Mouse (Mus musculus): ENCODE results near the gene Apoc2. TPM values are rescaled to one million over a fixed set of nuclear protein-coding genes. Genes with fewer than 3 reads are reported as not detected.

Apoc2 gene
- total RNA-seq, 1 experiment = not detected

DNA sequence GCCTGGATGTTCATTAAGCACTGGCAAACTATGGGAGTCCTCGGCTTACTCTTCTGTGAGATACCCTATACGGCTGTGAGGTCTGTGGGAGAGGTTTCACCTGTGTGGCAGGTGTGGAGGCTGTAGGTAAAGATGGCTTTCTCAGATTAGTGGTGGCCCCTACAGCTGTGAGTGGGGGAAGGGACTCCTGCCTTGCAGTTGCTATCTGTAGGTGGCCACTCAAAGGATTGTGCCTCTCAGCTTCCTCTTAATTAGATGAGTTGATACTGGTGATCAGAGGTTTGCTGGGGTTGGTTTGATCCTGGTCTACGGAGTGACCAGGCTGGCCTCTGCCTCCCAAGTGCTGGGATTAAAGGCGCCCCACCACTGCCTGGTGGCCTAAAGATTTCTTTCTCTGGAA, 26.7 kb upstream of the Apoc2 start:
- H3K4me1 ChIP-seq (ENCODE audit: control insufficient read depth in 2 of 2, insufficient read depth in 2 of 2, low read length in 2 of 2, poor library complexity in 1 of 2) = peaks cover 0 to 20% of the 10 kb centered on the region in 2 experiments; a peak in 2 of 4 replicates
- no peak overlapping the region for H3K4me3 ChIP-seq (ENCODE audit: insufficient read depth in 1 of 2, low read depth in 1 of 2, low read length in 2 of 2, poor library complexity in 1 of 2, severe bottlenecking in 1 of 2)
- H3K9me3 ChIP-seq (ENCODE audit: control insufficient read depth, insufficient read depth, low read depth, low read length) = no peaks in the 10 kb centered on the region
- in situ Hi-C loops (cut with MboI; ENCODE audit: low sequenced_read_pairs in 2 of 2, unreplicated experiment in 2 of 2) = no loop called here
- no peak for DNase-seq (ENCODE audit: low read depth, low spot score)
- H3K36me3 ChIP-seq (ENCODE audit: control insufficient read depth, insufficient read depth, low read length, poor library complexity, severe bottlenecking) = peaks cover 43% of the 10 kb centered on the region
- no peak overlapping the region for H3K27ac ChIP-seq (ENCODE audit: insufficient read depth, low read depth, low read length, poor library complexity, severe bottlenecking)
- no peak overlapping the region for H3K9ac ChIP-seq (ENCODE audit: insufficient read depth, low read depth, low read length, poor library complexity, severe bottlenecking)
- no peak for TF ChIP-seq ZC3H11A (IDR thresholded peaks at IDR 0.05; ENCODE audit: borderline replicate concordance, low read depth, low read length)
- no peak for TF ChIP-seq ZNF384 (IDR thresholded peaks at IDR 0.05; ENCODE audit: low read depth, low read length)
- no peak for TF ChIP-seq CHD2 (IDR thresholded peaks at IDR 0.05; ENCODE audit: low read depth, low read length)

DNA sequence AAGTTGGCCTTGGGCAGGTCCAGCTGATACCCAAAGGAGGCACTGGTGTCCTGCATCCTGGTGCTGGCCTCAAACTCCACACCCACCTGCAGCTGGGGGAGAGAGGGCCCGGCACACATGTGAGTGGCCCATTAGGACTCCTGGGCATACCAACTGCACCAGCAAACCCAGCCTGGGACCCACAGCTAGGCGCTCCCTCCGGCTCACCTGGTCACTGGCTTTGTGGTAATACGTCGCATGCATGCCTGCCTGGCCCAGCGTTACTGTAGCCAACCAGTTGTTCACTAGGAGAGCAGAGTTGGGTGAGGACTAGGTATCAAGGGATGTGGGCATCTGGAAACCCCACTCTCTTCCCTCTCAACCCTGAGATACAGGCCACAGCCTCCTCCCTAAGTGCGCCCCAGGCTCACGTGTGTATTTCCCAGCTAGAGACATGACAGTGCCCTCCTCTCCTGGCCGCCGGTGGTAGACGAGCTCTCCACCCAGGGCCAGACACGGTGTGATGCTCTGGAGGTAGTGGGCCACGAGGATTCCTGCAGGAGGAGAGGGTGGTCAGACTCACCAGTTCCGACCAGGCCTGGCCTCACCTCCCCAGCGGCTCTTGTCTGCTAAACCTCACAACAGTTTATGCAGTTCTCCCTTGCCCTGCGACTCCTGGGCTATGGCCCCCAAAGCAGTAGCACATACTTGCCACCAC, 25.3 kb upstream of the Apoc2 start:
- H3K36me3 ChIP-seq (ENCODE audit: control insufficient read depth, insufficient read depth, low read length, poor library complexity, severe bottlenecking) = peaks cover 32% of the 10 kb centered on the region
- H3K9ac ChIP-seq (ENCODE audit: insufficient read depth, low read depth, low read length, poor library complexity, severe bottlenecking) = no peak overlapping the region
- no peak for DNase-seq (ENCODE audit: low read depth, low spot score)
- in situ Hi-C loops (cut with MboI; ENCODE audit: low sequenced_read_pairs in 2 of 2, unreplicated experiment in 2 of 2) = no loop called here
- H3K4me3 ChIP-seq (ENCODE audit: insufficient read depth in 1 of 2, low read depth in 1 of 2, low read length in 2 of 2, poor library complexity in 1 of 2, severe bottlenecking in 1 of 2) = no peak overlapping the region
- TF ChIP-seq ZNF384 (IDR thresholded peaks at IDR 0.05; ENCODE audit: low read depth, low read length) (no peak), MAFK (IDR thresholded peaks at IDR 0.05; ENCODE audit: insufficient read depth, low read depth, low read length) (no peak), CHD2 (IDR thresholded peaks at IDR 0.05; ENCODE audit: low read depth, low read length) (no peak), HCFC1 (IDR thresholded peaks at IDR 0.05; ENCODE audit: borderline replicate concordance, insufficient read depth, low read length) (no peak), ZC3H11A (IDR thresholded peaks at IDR 0.05; ENCODE audit: borderline replicate concordance, low read depth, low read length) (no peak)
- H3K4me1 ChIP-seq (ENCODE audit: control insufficient read depth in 2 of 2, insufficient read depth in 2 of 2, low read length in 2 of 2, poor library complexity in 1 of 2) = peaks cover 0 to 21% of the 10 kb centered on the region in 2 experiments; a peak in 2 of 4 replicates
- H3K27ac ChIP-seq (ENCODE audit: insufficient read depth, low read depth, low read length, poor library complexity, severe bottlenecking) = no peak overlapping the region
- H3K9me3 ChIP-seq (ENCODE audit: control insufficient read depth, insufficient read depth, low read depth, low read length) = no peaks in the 10 kb centered on the region

DNA sequence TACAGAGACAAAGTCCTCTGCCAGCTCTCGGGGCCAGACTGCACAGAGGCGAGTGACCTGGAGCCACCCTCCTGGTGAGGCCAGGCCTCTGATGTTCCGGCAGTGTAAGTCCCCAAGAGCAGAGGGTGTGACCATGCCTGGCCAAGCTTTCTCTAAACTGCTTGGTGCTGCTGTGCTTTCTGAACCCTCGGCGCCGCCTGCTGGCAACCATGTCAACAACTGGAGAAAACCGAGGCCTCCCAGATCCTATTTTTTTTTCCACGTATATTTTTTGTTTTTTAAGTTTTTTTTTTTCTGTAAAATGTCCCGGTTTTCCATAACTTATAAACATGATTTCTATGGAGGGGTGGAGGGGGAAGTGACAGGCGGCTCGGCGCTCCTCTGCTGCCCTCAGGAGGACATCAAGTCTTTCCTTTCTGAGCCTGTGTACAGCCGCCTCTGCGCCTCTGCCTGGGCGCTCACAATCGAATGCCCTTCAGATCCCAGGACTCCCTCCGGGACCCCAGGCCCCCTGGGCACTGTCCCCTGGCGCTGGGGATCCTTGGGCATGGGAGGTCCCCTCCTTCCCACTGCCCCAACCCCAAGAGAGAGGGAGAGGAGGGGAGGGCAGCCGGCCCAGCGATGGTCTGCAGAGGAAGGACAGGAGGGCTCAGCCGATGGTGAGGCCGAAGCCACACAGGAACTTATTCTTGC, 23.5 kb upstream of the Apoc2 start:
- Histone ChIP-seq H3K36me3 (ENCODE audit: control insufficient read depth, insufficient read depth, low read length, poor library complexity, severe bottlenecking) (peaks cover 44% of the 10 kb centered on the region), H3K9me3 (ENCODE audit: control insufficient read depth, insufficient read depth, low read depth, low read length) (no peaks in the 10 kb centered on the region), H3K4me1 (ENCODE audit: control insufficient read depth in 2 of 2, insufficient read depth in 2 of 2, low read length in 2 of 2, poor library complexity in 1 of 2) (peaks cover 0 to 21% of the 10 kb centered on the region in 2 experiments; a peak in 2 of 4 replicates), H3K9ac (ENCODE audit: insufficient read depth, low read depth, low read length, poor library complexity, severe bottlenecking) (peak overlapping the region; percentile 64), H3K27ac (ENCODE audit: insufficient read depth, low read depth, low read length, poor library complexity, severe bottlenecking) (peak overlapping the region; percentile 85), H3K4me3 (ENCODE audit: insufficient read depth in 1 of 2, low read depth in 1 of 2, low read length in 2 of 2, poor library complexity in 1 of 2, severe bottlenecking in 1 of 2) (peak overlapping the region in 1 of 2 experiments; percentile 31; a peak in 2 of 4 replicates)
- peak; percentile 45; the same call in 1 of the 2 replicates for TF ChIP-seq ZNF384 (IDR thresholded peaks at IDR 0.05; ENCODE audit: low read depth, low read length)
- no peak for TF ChIP-seq MAFK (IDR thresholded peaks at IDR 0.05; ENCODE audit: insufficient read depth, low read depth, low read length)
- no peak for DNase-seq (ENCODE audit: low read depth, low spot score)
- in situ Hi-C loops (cut with MboI; ENCODE audit: low sequenced_read_pairs in 2 of 2, unreplicated experiment in 2 of 2) = no loop called here

DNA sequence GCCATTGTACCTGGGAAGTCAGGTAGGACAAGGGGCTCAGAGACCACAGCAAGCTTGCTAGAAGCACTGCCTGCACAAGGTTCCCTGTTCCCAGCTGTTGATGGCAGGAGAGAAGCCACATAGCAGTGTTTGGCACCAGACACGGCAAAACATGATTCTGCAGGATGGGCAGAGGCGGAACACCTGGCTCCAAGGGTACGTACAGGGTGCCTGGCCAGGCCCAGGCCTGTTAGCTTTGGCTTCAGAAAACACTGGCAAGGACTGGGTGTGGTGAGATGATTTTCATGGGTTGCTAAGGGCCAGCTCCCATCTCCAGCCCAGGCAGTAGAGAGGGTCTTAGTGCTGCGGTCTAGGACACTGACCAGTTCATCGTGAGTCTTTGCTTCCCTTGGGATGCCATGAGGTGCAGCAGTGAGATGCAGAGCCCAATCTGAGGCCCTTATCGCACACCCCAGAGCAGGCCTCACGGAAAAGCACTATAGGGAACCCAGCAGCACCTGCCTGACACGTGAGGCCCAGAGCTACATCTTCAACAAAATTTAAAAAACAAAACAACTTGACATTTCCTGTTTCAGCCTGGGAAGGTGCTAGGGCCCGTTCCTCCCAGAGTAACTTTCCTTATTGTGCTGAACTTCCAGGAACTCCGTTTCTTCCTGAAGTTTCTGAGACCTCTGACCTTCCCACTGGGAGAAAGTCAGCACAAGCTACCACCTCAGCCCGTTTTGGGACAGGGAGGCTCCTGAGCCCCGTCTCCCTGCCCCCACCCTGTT, 22.7 kb upstream of the Apoc2 start:
- Histone ChIP-seq H3K4me3 (ENCODE audit: insufficient read depth in 1 of 2, low read depth in 1 of 2, low read length in 2 of 2, poor library complexity in 1 of 2, severe bottlenecking in 1 of 2) (peak overlapping the region in 1 of 2 experiments; percentile 24; a peak in 1 of 4 replicates), H3K9ac (ENCODE audit: insufficient read depth, low read depth, low read length, poor library complexity, severe bottlenecking) (peak overlapping the region; percentile 55), H3K27ac (ENCODE audit: insufficient read depth, low read depth, low read length, poor library complexity, severe bottlenecking) (peak overlapping the region; percentile 85), H3K9me3 (ENCODE audit: control insufficient read depth, insufficient read depth, low read depth, low read length) (no peaks in the 10 kb centered on the region), H3K4me1 (ENCODE audit: control insufficient read depth in 2 of 2, insufficient read depth in 2 of 2, low read length in 2 of 2, poor library complexity in 1 of 2) (peaks cover 0 to 25% of the 10 kb centered on the region in 2 experiments; a peak in 2 of 4 replicates), H3K36me3 (ENCODE audit: control insufficient read depth, insufficient read depth, low read length, poor library complexity, severe bottlenecking) (peaks cover 44% of the 10 kb centered on the region)
- DNase-seq (ENCODE audit: low read depth, low spot score) = no peak
- TF ChIP-seq CHD2 (IDR thresholded peaks at IDR 0.05; ENCODE audit: low read depth, low read length) = no peak
- no peak for TF ChIP-seq MAFK (IDR thresholded peaks at IDR 0.05; ENCODE audit: insufficient read depth, low read depth, low read length)
- TF ChIP-seq HCFC1 (IDR thresholded peaks at IDR 0.05; ENCODE audit: borderline replicate concordance, insufficient read depth, low read length) = no peak
- no peak for TF ChIP-seq ZNF384 (IDR thresholded peaks at IDR 0.05; ENCODE audit: low read depth, low read length)
- TF ChIP-seq ZC3H11A (IDR thresholded peaks at IDR 0.05; ENCODE audit: borderline replicate concordance, low read depth, low read length) = no peak
- in situ Hi-C loops (cut with MboI; ENCODE audit: low sequenced_read_pairs in 2 of 2, unreplicated experiment in 2 of 2) = no loop called here

All from ES-E14 (cell line).